Mouse (Mus musculus) 3T3-L1 (cell line): ENCODE results near the gene Dnaaf5.

ENCODE experiments used
- DNase-seq: peaks from one replicate; pipeline ENCODE4 v3.0.0-alpha.2; 2015; ENCODE audit warnings: low read depth, low spot score

The Dnaaf5 gene

DNA sequence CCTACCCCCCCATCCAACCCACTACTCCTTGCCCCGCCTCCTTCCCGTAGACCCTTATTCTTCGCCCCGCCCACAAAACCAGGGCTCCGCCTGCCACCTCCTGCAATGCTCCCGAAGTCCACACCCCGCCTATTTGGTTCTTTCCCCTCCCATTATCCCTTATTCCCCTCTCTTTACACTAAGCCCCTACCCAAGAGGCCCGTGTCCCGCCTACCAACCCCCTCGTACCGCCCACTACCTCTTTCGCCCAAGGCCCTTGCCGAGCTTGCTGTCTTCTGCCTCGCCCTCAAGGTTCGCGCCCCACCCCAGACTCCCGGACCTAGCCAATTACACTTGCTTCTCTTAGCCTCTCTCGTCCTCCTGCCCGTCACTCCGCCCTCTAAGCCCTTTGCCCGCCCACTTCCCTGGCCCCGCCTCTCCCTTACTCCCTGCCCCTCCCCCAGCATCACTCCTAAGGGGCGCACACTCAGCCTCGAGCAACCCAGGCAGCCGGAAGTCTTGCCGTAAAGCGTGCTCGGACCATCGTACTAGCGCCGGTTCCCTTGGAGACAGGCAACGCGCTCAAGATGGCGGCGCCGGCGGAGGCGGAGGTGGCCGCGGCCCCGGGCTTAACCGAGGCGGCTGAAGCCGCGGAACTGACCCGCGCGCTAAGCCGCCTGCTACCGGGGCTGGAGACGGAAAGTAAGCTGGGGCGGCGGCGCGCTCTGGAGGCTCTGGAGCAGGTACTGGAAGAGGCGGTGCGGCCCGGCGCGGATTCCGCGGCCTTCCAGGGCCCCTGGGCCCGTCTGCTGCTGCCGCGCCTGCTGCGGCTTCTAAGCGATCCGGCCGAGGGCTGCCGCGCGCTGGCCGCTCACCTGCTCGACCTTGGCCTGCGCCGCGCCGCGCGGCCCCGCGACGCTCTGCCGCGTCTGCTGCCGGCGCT, at the start of gene Dnaaf5, which contains the start of gene Prkar1b:
Gene Dnaaf5 (plus strand): TSS at position 543 of the 922 bp plus-strand sequence.
Gene Prkar1b (minus strand): TSS at position 321 of the 922 bp plus-strand sequence.
- peak; percentile 100 for DNase-seq

DNA sequence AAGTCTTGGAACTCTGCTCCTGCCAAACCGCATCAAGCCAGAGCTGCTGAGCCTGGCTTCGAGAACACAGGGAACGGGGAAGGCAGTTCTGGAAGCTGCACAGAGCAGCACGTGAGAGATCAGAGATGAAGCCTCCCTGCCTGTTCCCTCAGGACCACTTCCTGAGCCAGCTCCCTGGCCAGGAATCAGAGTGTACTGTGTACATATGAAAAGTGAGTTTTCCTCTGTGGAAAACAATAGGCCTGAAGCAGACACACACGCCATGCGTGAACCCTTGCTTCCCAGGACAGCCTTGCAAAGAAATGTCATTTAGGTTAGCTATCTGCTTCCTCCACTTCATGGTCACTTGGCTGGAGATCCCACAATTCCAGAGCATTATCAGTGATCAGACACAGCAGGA, 48.2 kb upstream of the Dnaaf5 start:
- no peak for DNase-seq

DNA sequence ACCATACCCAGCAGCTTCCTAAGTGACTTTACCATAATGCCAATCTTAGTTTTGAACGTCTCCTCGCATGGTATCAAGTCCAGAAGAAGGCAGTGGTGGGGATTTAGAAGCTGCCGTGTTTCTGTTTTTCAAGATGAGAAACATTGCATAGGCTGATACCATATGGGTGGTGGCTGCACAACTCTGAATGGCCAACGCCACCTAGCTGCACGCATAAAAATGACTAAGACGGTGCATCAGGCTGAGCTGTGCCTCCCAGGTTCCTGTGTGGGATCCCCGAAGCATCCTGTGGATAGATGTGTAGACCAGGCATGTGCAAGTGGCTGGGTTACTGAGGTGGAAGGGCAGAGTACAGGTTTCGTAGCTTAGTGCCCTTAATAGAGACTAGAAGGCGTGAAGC, 42.2 kb upstream of the Dnaaf5 start:
- DNase-seq = peak; percentile 43

DNA sequence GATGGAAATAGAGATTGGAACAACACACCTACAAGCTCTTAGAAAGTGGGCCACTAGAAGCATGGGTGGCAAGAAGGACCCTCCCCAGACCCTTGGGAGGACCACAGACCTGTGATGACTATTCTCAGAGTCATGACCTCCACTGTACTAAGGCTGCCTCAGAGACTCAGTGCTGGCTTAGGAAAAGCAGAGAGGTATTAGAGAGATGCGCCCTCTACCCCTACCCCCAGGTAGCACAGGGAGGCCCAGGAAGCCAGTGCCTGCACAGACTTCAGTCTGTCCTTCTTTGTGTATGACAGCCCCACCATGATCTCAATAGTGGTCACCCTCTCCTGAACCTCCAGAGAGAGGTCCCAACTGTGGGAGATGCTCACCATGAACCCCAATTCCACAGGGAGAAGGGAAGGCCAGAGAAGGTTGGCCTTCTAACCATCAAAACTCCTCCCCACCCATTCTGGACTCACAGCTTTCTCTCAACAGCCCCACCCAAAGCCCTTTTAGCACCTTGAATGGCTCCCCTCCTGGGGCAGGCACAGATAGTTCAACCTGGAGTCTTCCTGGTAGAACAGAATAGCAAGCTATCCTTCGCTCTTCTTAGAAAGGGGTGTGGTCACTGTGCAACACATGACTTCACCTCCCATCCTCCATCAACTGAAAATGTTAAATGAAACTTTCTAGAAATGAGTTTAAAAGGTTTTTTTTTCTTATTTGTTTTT, 39.7 kb upstream of the Dnaaf5 start:
- DNase-seq = no peak

DNA sequence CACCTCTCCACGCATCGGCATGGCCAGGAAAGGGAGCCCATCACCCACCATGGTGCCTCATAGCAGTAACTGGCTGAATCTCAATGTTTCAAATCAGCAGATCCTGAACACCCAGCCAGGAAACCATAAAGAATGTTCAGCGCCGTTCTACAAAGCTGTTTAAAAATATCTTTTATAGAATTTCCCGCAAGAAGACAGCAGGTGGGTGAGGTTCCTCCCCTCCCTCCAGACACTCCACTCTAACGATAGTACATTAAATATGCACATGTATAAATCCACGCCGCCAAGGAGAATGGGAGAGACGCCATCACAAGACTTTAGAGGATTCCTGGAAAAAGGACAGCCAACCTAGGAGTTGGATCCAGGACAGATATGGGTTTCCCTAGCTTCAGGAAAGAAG, 38.0 kb upstream of the Dnaaf5 start:
- DNase-seq = no peak

DNA sequence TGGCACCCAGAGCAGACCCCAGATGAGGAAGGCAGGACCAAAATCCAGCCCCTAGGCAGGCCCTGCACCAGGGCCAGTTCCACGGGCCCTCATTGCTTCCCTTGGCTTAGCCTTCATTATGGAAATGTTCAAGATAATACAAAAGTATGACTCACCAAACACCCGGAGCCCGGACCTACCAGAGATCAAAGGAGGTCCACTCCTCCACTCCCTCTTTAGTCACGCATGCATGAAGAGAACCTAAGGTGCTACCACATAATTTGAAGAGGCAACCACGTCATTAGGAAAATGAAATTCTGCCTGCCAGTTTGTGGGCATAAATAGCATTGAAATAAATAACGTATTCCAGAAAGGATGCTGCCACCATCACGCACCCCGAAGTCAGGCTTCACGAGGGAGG, 37.6 kb upstream of the Dnaaf5 start:
- DNase-seq = no peak

DNA sequence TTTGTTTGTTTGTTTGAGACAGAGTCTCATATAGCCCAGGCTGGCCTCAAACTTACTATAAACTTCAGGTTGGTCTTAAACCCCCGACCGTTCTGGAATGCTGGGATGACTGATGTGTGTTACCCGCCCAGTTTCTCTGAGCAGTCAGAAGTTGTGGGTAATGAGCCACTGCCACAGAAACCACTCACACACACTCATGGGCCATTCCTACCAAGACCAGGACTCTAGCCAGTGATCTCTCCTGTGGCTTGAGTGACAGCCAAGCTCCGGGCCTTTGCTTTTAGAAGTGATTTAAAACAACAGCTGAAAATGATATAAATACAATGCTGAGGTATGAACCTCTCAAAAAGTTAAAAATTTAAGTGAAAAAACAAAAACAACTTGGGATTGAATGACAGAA, 35.1 kb upstream of the Dnaaf5 start:
- DNase-seq = peak; percentile 90

DNA sequence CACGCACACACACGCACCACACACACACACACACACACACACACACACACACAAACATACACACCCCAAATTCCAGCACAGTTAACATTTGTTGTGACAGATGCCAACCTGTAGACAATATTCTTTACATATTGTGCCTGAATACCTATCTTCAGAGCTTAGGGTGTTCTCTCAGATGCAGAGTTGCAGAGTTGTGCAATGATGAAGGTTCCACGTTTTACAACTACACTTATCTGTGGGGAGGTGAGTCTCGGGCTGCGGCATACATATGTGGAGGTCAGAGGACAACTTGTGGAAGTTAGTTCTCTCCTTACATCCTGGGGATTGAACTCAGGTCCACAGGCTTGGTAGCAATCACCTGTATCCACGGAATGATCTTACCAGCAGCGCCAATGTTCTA, 34.5 kb upstream of the Dnaaf5 start:
- no peak for DNase-seq

DNA sequence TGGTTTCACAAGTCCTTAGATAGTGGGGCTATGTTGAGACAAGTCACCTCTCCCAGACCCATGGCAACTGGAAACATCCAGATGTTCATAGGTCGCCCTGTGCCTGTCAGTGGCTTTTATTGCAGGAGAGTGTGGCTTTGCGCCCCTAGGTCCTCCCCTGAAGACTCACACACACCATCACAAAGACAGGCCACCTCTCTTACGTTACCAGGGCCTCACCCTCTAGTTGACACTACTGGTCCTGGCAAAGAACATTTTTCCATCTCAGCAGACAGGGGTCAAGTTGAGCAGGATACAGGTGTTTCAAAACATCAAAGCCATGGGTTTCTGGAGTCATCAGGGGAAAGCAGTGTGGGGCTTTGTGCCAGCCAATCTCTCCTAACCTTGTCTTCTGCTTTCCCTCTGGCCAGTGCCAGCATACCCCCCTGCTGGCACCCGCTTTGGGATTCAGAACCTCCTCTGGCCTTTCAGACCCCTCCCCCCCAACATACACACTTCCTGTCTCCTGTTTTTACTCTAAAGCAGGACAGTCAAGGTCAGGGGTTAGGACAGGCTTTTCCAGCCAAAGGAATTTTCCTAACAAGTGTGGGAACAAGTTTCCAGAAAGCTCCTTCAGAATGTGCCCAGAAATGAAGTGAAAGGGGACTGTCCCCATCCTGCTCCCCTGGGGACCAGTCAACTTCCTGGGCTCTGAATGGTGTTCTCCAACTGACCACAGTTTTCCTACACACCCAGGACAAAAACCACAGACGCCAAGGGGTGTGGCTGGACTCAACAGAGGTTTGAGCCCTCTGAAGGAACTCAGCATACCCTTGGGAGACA, 31.7 kb upstream of the Dnaaf5 start:
- DNase-seq = peak; percentile 93

DNA sequence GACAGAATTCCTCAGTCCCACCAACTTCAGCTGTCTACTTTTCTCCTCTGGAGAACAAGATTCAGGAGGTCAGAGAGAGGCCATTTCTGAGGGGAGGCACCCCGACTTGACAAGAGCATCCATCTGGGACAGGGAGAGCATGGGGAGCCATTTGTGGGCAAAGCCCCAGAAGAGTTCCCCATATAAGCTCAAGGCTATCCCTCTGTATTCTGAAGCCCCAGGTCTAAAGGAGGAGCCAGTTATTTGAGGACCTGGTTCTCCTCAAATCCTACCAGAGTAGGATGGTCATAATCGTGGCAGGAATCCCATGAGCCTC, 31.1 kb upstream of the Dnaaf5 start:
- no peak for DNase-seq

DNA sequence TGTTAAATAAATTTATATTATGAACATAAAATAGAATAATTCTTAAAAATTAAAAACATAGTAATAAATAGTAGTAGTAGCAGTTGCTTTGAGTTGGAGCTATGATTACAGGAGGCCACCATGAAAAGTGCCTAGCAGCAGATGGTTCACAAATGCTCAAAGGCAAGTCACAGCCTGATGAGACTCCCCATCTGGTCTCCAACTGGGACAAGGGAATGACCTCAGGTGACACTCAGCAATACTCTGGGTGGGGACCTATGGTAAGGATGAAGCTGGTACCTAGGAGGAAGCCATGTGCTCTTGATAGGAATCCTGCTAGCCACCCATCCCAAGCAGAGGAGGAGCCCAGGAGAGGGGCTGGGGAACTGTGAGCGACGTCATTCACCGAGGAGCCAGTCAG, 24.3 kb upstream of the Dnaaf5 start:
- DNase-seq = no peak

DNA sequence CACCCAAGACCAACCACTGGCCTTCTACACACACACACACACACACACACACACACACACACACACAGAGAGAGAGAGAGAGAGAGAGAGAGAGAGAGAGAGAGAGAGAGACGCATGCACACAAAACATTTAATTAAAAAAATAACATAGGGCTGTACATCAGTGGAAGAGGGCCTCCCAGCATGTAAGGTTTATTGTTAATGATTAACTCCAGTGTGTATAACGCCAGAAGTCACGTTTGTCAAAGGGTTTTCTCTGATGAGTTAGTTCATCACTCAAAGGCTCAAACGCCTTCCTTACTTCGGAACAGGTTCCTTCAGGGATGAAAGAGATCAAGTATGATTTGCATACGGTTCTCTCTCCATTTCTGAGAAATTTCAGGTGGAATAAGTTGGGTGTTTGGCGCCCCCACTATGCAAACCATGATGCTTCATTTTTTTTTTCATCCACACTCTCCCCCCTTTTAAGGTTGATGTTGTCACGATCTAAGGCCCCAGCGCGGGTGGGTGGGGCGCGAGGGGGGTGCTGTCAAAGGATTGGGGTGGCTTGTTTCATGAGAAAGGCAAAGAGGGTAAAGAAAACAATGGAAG, 21.5 kb upstream of the Dnaaf5 start:
- DNase-seq = no peak

DNA sequence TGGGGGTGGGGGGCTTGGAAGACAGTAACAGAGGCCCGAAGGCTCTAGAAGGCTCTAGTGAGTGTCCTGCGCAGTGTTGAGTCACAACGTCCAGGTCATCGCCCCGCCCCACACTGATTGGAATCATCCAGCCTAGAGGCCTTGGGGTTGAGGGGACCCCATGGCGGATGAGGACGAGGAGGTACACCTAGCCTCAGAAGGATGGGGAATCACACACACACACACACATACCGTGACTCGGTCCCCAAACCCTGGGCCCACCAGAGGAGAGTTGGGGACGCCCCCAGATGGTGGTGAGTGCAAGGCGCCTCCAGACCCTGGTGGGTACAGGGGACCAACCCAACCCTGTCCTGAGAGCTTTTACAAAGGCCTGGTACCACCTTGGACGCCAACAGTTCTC, 20.9 kb upstream of the Dnaaf5 start:
- DNase-seq = no peak

DNA sequence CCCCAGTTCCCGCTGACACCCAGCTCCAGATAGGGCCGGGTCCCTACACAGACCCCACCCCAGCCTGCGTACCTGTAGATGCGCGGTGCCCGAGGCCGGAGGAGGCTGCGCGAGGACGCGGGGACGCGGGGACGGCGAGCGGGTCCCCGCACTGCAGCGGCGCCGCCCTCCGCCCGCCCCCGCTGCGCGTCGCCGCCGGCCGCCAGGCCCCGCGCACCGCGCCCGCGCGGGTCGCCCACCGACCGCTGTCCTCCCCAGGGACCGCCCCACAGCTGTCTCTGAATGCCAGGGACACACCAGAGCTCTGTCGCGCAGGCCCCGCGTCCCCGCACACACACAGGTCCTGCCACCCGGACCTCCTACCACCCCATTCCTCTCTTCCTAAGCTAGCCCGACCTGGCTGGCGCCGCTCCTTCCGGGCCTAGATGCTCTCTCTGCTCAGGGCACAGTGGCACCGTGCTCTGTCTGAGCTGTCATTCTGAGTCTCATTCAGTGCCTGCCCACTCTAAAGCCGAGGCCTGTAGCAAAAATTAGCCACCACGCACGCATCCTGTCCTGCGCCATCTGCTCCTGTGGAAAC, 20.4 kb upstream of the Dnaaf5 start:
- DNase-seq = no peak

DNA sequence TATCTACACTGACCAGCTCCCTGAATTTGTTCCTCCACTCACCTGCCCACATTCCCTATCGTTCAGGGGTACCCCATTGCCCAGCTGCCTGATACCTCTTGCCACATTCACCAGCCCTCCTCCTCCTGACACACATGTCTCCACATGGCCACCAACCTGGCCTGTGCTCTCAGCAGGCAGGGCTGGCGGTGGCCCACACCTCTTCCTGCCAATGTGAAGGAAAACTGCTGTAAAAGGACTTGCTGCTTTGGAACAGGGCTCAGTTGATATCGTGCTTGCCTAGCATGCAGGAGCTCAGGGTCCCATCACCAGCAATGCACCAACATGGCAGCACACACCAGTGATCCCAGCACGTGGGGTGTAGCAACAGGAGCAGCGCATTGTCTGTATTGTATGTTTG, 19.7 kb upstream of the Dnaaf5 start:
- DNase-seq = no peak

DNA sequence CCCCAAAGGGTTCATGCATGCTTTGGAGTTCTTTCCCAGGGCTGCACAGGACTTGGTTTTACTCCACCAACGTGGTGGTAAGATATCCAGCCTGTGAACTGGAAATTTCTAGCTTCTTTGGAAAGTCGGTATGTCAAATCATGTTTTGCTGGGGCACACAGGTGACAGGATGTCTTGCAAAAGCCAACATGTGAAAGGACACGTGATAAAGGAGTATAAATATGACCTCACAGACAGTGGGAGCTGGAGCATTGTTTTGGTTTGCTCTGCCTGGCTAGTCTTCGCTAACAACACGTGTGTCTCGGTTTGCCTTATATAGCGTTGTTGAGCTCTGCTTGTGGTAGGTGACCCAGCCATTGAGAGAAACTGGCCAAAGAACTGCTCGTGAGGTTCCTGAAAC, 15.5 kb upstream of the Dnaaf5 start:
- no peak for DNase-seq

DNA sequence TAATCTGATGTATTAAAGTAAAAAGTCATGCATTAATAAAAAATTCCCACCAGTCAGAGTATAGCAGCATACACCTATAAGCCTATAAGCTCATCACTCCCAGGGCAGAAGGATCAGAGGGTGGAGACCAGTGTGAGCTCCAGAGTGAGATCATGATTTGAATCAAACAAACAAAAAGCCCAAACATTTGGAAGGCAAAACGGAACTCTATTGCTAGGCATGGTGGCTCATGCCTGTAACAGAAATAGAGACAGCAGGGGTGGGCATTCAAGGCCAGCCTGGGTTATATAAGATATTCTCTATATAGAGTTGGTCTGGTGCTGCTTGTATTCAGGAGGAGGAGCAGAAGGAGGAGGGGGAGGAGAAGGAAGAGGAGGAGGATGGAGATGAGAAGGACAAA, 13.7 kb upstream of the Dnaaf5 start:
- DNase-seq = no peak

DNA sequence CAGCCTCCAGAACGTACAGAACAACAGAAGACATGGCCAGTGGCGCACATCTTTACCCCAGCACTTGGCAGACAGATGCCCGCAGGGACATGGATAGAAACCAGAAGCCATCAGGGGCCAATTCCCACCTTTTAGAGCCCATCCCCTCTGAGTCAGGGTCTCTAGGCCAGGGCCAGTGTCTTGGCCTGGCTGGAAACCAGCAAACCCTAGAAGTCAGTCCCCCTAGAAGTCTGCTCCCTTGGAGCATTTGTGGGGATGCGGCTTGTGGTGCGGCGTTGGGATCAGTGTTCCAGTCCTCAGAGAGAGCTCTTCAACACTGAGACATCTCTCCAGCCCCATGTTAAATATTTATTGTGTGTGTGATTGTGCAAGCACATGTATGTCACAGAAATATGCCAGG, 12.8 kb upstream of the Dnaaf5 start:
- DNase-seq = no peak

DNA sequence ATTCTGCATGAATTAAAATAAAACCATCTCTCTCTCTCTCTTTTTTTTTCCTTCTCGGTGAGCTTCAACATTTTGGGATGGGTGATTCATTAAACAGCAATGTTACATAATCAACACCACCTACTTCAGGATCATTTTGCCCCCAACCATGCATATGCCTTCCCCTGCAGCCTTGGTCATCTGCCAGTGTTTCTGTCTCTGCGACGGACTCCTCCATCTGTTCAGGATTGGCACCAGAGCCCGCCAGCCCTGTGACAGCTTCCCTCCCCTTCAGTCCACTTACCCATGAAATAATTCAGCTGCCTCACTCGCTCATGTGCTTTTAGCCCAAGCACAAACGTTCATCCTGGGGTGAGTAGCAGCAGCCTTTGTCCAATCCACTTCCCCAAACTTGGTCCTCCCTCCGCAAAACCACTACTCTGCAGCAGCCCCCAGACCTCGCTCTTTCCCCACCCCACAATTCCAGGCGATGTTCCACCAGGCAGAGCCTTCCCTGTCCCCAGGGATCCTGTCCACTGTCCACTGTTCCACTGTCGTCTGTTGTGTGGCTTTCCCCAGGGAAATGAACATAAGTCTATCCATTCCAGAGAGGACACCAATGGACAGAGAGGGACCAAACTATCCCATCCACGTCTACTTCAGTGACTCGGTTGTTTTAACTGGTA, 11.6 kb upstream of the Dnaaf5 start:
- peak; percentile 58 for DNase-seq

DNA sequence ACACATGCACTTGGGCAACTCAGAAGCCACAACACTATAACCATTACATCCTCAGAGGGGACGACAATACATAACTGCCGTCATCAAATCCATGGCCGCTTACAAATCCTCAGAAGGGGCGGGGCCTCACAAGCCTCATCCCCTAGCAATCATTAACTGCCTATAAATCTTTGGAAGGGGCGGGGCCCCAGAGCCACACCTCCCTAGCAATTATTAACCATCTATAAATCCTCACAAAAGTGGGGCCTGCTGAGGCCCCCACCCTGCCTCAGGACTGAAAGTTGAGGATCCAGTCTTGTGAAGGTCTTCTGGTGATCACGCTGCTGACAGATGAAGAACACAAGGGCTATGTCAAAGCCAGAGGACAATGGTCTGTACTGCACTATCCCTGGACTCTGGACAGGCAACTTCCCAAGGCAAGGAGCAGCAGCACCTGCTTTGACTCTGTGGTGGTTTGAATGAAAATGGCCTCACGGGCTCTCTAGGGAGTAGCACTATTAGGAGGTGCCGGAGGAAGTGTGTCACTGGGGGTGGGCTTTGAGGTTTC, 11.0 kb upstream of the Dnaaf5 start:
- no peak for DNase-seq

DNA sequence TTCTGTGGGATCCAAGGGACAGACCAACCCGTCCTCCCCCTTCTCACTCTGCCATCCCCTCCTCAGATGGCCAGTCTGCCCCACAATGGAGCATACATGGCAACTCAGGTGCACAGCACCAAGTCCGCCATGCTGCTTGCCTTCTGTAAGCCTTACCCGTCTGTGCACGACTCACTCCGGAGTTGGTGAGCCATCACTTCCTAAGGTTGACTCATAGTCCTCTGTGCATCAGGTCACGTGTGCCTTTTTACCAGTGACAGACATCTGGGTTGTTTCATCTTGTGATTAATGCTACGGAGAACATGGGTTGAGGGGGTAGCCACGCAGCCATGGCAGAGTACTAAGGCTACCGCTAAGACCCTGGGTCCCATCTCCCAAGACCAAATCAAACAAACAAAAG, 9.4 kb upstream of the Dnaaf5 start:
- DNase-seq = peak; percentile 81
